Mouse (Mus musculus) CD4-positive, CD25-positive, alpha-beta regulatory T cell, adult 2 months (primary cell): ENCODE data around the gene Efhc2.

Experiments used
- DNase-seq: peaks from one replicate; pipeline ENCODE4 v3.0.0-alpha.2; 2012; ENCODE audit warnings: low read depth, low spot score

Efhc2 gene

DNA sequence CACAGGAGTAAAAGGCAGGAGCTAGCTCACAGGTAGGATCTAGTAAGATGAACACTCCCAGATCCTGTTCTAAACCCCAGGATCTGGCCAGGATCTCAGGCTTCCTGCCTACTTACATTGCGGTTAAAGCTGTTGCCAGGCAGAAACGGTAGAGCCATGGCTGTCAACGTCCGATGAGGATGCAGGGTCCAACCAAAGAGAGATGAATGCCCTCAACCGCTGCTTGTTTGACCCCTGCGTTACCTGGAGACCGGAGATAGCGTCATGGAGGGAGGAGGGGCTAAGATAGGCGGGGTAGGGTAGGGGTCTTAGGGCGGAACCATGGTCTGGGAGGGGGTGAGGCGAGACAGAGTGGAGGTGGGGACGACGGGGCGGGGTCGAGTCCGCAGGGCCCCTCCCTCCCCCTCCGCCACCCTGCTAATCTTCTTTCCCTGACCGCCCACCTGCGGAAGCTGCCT is at the start of gene Efhc2:
TSS of gene Efhc2 (minus strand) at position 243 of the 458 bp plus-strand sequence.
- peak; percentile 14 for DNase-seq

DNA sequence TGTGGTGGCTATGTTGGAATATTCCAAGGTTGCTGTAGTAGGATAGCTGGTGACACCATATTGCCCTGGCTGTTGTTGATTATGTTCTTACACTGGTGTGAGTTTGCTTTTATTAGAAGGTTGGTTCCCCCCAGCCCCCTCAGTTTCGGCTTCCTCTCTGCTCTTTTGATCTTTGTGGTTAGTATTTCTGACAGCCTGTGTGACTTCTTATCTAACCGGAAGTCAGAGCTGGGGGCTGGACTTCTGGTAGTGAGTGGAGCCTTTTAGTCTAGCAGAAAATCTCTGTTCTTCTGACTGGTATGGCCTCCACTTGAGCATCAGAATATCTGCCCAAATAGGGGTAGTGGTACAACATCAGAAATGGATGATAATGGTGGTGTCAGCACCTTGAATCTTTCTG is 45.9 kb upstream of the Efhc2 start:
- DNase-seq = peak; percentile 60

DNA sequence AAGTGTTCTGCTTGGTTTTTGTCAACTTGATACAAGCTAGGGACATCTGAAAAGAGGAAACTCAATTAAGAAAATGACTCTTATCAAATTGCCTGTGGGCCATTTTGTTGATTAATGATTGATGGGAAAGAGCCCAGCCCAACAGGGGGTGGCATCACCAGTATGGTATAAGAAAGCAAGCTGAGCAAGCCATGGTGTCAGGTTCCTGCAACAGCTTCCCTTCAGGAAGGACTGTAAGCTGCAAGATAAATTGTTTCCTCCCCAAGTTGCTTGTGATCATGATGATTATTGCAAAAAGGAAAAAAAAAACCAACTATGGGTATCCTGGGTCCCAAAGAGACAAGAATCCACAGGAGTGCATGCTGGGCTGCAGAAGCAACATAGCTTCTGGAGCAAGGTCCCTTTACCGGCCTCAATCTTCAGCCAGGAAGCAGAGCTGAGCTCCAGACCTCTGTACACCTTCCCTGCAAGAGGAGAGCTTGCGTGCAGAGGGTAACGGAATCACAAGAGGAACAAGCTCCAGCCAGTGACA is 18.8 kb downstream of the Efhc2 start:
- DNase-seq = no peak

DNA sequence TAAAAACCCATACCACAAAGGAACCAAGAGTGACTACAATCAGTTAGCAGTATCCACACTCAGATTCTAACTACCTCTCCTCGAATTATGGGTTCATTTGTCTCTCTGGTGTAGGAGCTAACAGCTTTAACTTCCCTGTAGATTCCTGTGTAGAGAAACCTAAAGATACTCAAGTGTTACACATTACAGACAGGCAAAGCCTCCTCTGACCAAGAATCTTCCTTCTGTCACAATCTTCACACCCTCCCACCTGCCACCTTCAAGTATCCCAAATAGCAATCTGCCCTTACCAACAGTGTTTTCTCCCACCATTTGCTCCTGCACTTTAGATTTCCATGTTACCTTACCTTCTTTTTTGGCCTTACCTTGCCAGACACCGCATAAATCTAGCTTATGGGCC is 35.3 kb downstream of the Efhc2 start:
- DNase-seq = no peak

DNA sequence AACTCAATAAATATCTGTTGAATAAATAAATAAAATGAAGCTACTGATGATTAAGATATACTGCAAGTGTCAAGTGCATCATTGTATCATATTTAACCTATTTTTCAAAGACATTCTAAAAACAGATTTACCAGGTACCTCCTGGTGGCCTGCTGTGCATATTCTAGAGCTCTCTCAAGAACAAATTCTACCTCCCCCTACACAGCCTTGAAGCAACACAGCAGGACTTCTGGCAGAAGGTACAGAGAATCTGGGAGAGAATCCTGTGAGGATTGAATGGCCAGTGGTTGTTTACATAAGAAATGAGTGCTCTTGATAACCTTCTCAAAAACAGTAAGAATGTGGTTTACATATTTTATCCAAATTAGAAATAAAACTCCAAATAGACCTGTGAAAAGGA is 94.0 kb downstream of the Efhc2 start:
- no peak for DNase-seq

GRCm38 (mm10) chrX:17217451-17217850 is 101.7 kb downstream of the Efhc2 start:
- DNase-seq = no peak

GRCm38 (mm10) chrX:17213515-17213914 is 105.7 kb downstream of the Efhc2 start:
- no peak for DNase-seq

GRCm38 (mm10) chrX:17175748-17176147 is 143.4 kb downstream of the Efhc2 start:
- no peak for DNase-seq

DNA sequence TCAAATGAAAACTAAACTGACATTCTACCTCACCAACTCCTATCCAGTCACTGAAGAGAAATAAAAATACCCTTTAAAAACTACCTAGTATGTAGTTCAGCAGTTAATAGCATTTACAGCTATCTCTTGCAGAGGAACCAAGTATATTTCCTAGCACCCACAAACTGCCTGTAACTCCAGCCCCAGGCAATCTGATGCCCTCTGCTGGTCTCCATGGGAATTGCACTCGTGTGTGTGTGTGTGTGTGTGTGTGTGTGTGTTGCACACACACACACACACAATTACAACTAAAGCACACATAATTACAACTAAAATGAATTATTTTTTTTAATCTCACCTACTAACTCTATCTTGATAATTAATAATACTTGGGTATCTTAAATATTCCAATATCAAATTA is 153.5 kb downstream of the Efhc2 start:
- DNase-seq = peak; percentile 5
